Mouse (Mus musculus) MEL (cell line): ENCODE data around the gene Kdm3a. TPM values are rescaled to one million over a fixed set of nuclear protein-coding genes. Genes with fewer than 3 reads are reported as not detected.

Source experiments
- DNase-seq: peaks from one replicate; pipeline ENCODE4 v3.0.0; 2011; ENCODE audit warnings: low read depth, low spot score
- H3K27ac ChIP-seq: 2 replicates; pipeline ENCODE4 v1.5.1; 2012; ENCODE audit warnings: low read depth, mild to moderate bottlenecking, control low read depth, low read length, moderate library complexity; ENCODE audit not compliant: control insufficient read depth
- H3K27me3 ChIP-seq, 2 experiments: fragments of 150-350 bp in 1 of 2; sonication (generic) in 1 of 2; 2 replicates each; pipeline ENCODE4 v1.6.1; 2012; ENCODE audit warnings: low read length in 2 of 2, mild to moderate bottlenecking in 2 of 2, improper control_type of control experiment in 1 of 2, moderate library complexity in 1 of 2; ENCODE audit not compliant: insufficient read depth in 2 of 2, control insufficient read depth in 1 of 2
- H3K36me3 ChIP-seq, 2 experiments: 2 replicates each; pipeline ENCODE4 v1.6.1; 2012 to 2014; ENCODE audit warnings: low read length in 2 of 2, improper control_type of control experiment in 1 of 2, inconsistent platforms in 1 of 2, mild to moderate bottlenecking in 1 of 2; ENCODE audit not compliant: insufficient read depth in 2 of 2, control insufficient read depth in 1 of 2
- H3K4me1 ChIP-seq, 2 experiments: fragments of 150-350 bp in 1 of 2; sonication (generic) in 1 of 2; 2 replicates each; pipeline ENCODE4 v1.6.1; 2012; ENCODE audit warnings: low read length in 2 of 2, improper control_type of control experiment in 1 of 2, mild to moderate bottlenecking in 1 of 2; ENCODE audit not compliant: insufficient read depth in 2 of 2, control insufficient read depth in 1 of 2
- H3K4me3 ChIP-seq, 2 experiments: fragments of 150-350 bp in 1 of 2; sonication (generic) in 1 of 2; 2 replicates each; pipeline ENCODE4 v1.5.1; 2012; ENCODE audit warnings: low read depth in 2 of 2, low read length in 2 of 2, mild to moderate bottlenecking in 2 of 2, moderate library complexity in 2 of 2, control low read depth in 1 of 2, improper control_type of control experiment in 1 of 2; ENCODE audit not compliant: control insufficient read depth in 1 of 2, insufficient read depth in 1 of 2
- H3K79me2 ChIP-seq: 2 replicates; pipeline ENCODE4 v1.6.1; 2012; ENCODE audit warnings: mild to moderate bottlenecking, low read length, moderate library complexity; ENCODE audit not compliant: control insufficient read depth, poor library complexity, insufficient read depth
- H3K9ac ChIP-seq: 2 replicates; pipeline ENCODE4 v1.6.1; 2012; ENCODE audit warnings: low read depth, mild to moderate bottlenecking, control low read depth, low read length, moderate library complexity; ENCODE audit not compliant: control insufficient read depth, poor library complexity, severe bottlenecking
- H3K9me3 ChIP-seq: fragments of 150-350 bp; sonication (generic); replicated peaks from 2 replicates; pipeline ENCODE4 v1.6.1; 2012; ENCODE audit warnings: mild to moderate bottlenecking, low read length, improper control_type of control experiment, moderate library complexity; ENCODE audit not compliant: insufficient read depth
- CHD2 ChIP-seq: IDR thresholded peaks from 2 replicates; pipeline ENCODE4 v1.6.1; 2011; ENCODE audit warnings: low read length, improper control_type of control experiment
- CTCF ChIP-seq, 3 experiments: IDR thresholded peaks in 2 of 3; conservative IDR thresholded peaks in 1 of 3; 2 replicates each; pipeline ENCODE4 v1.5.1; 2011 to 2012; ENCODE audit warnings: low read length in 3 of 3, low read depth in 2 of 3, mild to moderate bottlenecking in 2 of 3, improper control_type of control experiment in 1 of 3, inconsistent platforms in 1 of 3, mixed read lengths in 1 of 3, moderate library complexity in 1 of 3; ENCODE audit not compliant: control insufficient read depth in 1 of 3, insufficient read depth in 1 of 3, poor library complexity in 1 of 3, severe bottlenecking in 1 of 3
- E2F4 ChIP-seq: IDR thresholded peaks from 2 replicates; pipeline ENCODE4 v1.6.1; 2011; ENCODE audit warnings: low read depth, low read length, improper control_type of control experiment, borderline replicate concordance
- ELF1 ChIP-seq: IDR thresholded peaks from 2 replicates; pipeline ENCODE4 v1.6.1; 2014; ENCODE audit warnings: low read depth, mild to moderate bottlenecking, inconsistent platforms, low read length, improper control_type of control experiment, moderate library complexity
- EP300 ChIP-seq, 2 experiments: IDR thresholded peaks; 2 replicates each; pipeline ENCODE4 v1.6.1; 2011; ENCODE audit warnings: improper control_type of control experiment in 2 of 2, low read length in 2 of 2, low read depth in 1 of 2, mild to moderate bottlenecking in 1 of 2
- ETS1 ChIP-seq: IDR thresholded peaks from 2 replicates; pipeline ENCODE4 v1.6.1; 2012; ENCODE audit warnings: low read depth, mild to moderate bottlenecking, inconsistent platforms, low read length, improper control_type of control experiment, moderate library complexity
- GABPA ChIP-seq: IDR thresholded peaks from 2 replicates; pipeline ENCODE4 v1.6.1; 2012; ENCODE audit warnings: low read depth, mild to moderate bottlenecking, inconsistent platforms, low read length, improper control_type of control experiment, moderate library complexity
- GATA1 ChIP-seq: IDR thresholded peaks from 2 replicates; pipeline ENCODE4 v1.6.1; 2011; ENCODE audit warnings: low read depth, low read length, improper control_type of control experiment
- HCFC1 ChIP-seq: IDR thresholded peaks from 2 replicates; pipeline ENCODE4 v1.6.1; 2012; ENCODE audit warnings: low read depth, mild to moderate bottlenecking, inconsistent platforms, low read length, improper control_type of control experiment, moderate library complexity
- JUND ChIP-seq: IDR thresholded peaks from 2 replicates; pipeline ENCODE4 v1.6.1; 2011; ENCODE audit warnings: low read depth, mild to moderate bottlenecking, improper control_type of control experiment, low read length
- KAT2A ChIP-seq: conservative IDR thresholded peaks from 2 replicates; pipeline ENCODE4 v1.6.1; 2012; ENCODE audit warnings: low read depth, low read length, improper control_type of control experiment, inconsistent platforms
- MAFK ChIP-seq: IDR thresholded peaks from 2 replicates; pipeline ENCODE4 v1.6.1; 2011; ENCODE audit warnings: low read depth, mild to moderate bottlenecking, low read length, improper control_type of control experiment, borderline replicate concordance
- MAZ ChIP-seq: IDR thresholded peaks from 2 replicates; pipeline ENCODE4 v1.6.1; 2012; ENCODE audit warnings: low read depth, mild to moderate bottlenecking, inconsistent platforms, low read length, improper control_type of control experiment
- MXI1 ChIP-seq: IDR thresholded peaks from 2 replicates; pipeline ENCODE4 v1.6.1; 2011; ENCODE audit warnings: mild to moderate bottlenecking, low read depth, low read length, improper control_type of control experiment
- MYB ChIP-seq: IDR thresholded peaks from 2 replicates; pipeline ENCODE4 v1.6.1; 2011; ENCODE audit warnings: mild to moderate bottlenecking, low read depth, low read length, improper control_type of control experiment
- MYC ChIP-seq: IDR thresholded peaks from 2 replicates; pipeline ENCODE4 v1.6.1; 2011; ENCODE audit warnings: low read depth, mild to moderate bottlenecking, low read length, improper control_type of control experiment, moderate library complexity
- NELFE ChIP-seq: IDR thresholded peaks from 2 replicates; pipeline ENCODE4 v1.6.1; 2011; ENCODE audit warnings: low read depth, low read length, improper control_type of control experiment
- POLR2A ChIP-seq, 2 experiments: IDR thresholded peaks; 2 replicates each; pipeline ENCODE4 v1.6.1; 2011 to 2012; ENCODE audit warnings: low read length in 2 of 2, mild to moderate bottlenecking in 2 of 2, control low read depth in 1 of 2, improper control_type of control experiment in 1 of 2, low read depth in 1 of 2, moderate library complexity in 1 of 2; ENCODE audit not compliant: control insufficient read depth in 1 of 2, insufficient read depth in 1 of 2, poor library complexity in 1 of 2
- POLR2AphosphoS2 ChIP-seq: IDR thresholded peaks from 2 replicates; pipeline ENCODE4 v1.6.1; 2011; ENCODE audit warnings: low read length, improper control_type of control experiment
- POLR2AphosphoS5 ChIP-seq: IDR thresholded peaks from 2 replicates; pipeline ENCODE4 v1.6.1; 2012; ENCODE audit warnings: low read depth, borderline replicate concordance, mild to moderate bottlenecking, inconsistent platforms, low read length, moderate library complexity, mixed read lengths
- SIN3A ChIP-seq: IDR thresholded peaks from 2 replicates; pipeline ENCODE4 v1.6.1; 2012; ENCODE audit warnings: low read length, improper control_type of control experiment, inconsistent platforms
- SMC3 ChIP-seq: IDR thresholded peaks from 2 replicates; pipeline ENCODE4 v1.6.1; 2011; ENCODE audit warnings: low read depth, low read length, improper control_type of control experiment
- TAL1 ChIP-seq: IDR thresholded peaks from 2 replicates; pipeline ENCODE4 v1.6.1; 2012; ENCODE audit warnings: mild to moderate bottlenecking, inconsistent platforms, low read length, moderate library complexity, mixed read lengths
- TBP ChIP-seq: IDR thresholded peaks from 2 replicates; pipeline ENCODE4 v1.8.0; 2011; ENCODE audit warnings: low read depth, low read length, improper control_type of control experiment
- TCF12 ChIP-seq: IDR thresholded peaks from 2 replicates; pipeline ENCODE4 v1.6.1; 2014; ENCODE audit warnings: low read depth, mild to moderate bottlenecking, inconsistent platforms, low read length, improper control_type of control experiment, moderate library complexity
- USF1 ChIP-seq: IDR thresholded peaks from 2 replicates; pipeline ENCODE4 v1.6.1; 2014; ENCODE audit warnings: low read depth, mild to moderate bottlenecking, inconsistent platforms, low read length, improper control_type of control experiment, moderate library complexity
- ZC3H11A ChIP-seq: IDR thresholded peaks from 2 replicates; pipeline ENCODE4 v1.6.1; 2012; ENCODE audit warnings: low read depth, mild to moderate bottlenecking, inconsistent platforms, low read length, improper control_type of control experiment
- ZKSCAN1 ChIP-seq: IDR thresholded peaks from 2 replicates; pipeline ENCODE4 v1.6.1; 2012; ENCODE audit warnings: low read depth, mild to moderate bottlenecking, inconsistent platforms, low read length, improper control_type of control experiment, moderate library complexity
- ZMIZ1 ChIP-seq: IDR thresholded peaks from 2 replicates; pipeline ENCODE4 v1.6.1; 2012; ENCODE audit warnings: low read depth, mild to moderate bottlenecking, inconsistent platforms, low read length, improper control_type of control experiment, moderate library complexity
- polyA plus RNA-seq, 2 experiments: library from polyadenylated mRNA; stranded (reverse) in 1 of 2; unstranded in 1 of 2; fragments of >175 nt in 1 of 2; fragments of >200 nt in 1 of 2; gene quantifications; 2 replicates each; pipeline versions ENCODE4 v1.2.1 to v1.2.4; 2012; ENCODE audit warnings: low replicate concordance in 2 of 2, low read depth in 1 of 2; ENCODE audit not compliant: insufficient read length in 2 of 2, insufficient read depth in 1 of 2, missing spikeins in 1 of 2
- total RNA-seq: library from RNA; depleted of rRNA; stranded (reverse); fragments of 300-350 nt; gene quantifications from 2 replicates; pipeline ENCODE4 v1.2.3, GENCODE M21; 2012

The Kdm3a gene
- total and polyA plus RNA-seq, 3 experiments: 14.4 to 35.5 TPM; not detected in 1

DNA sequence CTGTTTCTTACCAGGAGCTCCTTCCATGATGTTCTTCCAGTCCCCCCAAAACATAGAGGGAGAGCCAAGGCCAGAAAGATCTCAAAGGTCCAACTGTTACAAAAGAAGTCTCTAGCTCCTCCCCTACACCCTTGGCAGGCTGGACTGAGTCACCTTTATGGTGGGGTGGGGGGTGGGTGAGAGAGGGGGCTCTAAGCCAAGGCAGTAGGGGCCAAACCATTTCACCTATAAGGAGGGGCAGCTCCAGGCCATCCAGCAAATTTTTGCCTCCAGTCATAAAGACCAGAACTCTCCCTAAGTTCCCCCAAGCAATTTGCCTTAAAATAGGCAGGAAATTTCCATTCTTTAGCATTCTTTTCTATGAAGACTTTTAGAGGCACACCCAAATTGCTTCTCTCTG is 23.8 kb downstream of the Kdm3a start:
- Histone ChIP-seq H3K36me3 (peaks cover 17 to 70% of the 10 kb centered on the region in 2 experiments), H3K9me3 (no peaks in the 10 kb centered on the region), H3K4me3 (no peak overlapping the region), H3K9ac (no peak overlapping the region), H3K27me3 (no peaks in the 10 kb centered on the region), H3K4me1 (peaks cover 0 to 3% of the 10 kb centered on the region in 2 experiments; a peak in 1 of 4 replicates), H3K79me2 (no peaks in the 10 kb centered on the region), H3K27ac (no peak overlapping the region)
- DNase-seq: no peak
- TF ChIP-seq TCF12: no peak
- TF ChIP-seq POLR2AphosphoS2: no peak
- no peak for TF ChIP-seq E2F4
- TF ChIP-seq ZKSCAN1: no peak
- no peak for TF ChIP-seq CHD2
- TF ChIP-seq CTCF (IDR thresholded peaks at IDR 0.05 in 2 of 3, conservative IDR thresholded peaks at IDR 0.05 in 1 of 3; ENCODE audit: control insufficient read depth in 1 of 3, insufficient read depth in 1 of 3, low read depth in 2 of 3, low read length in 3 of 3, poor library complexity in 1 of 3, severe bottlenecking in 1 of 3): no peak
- no peak for TF ChIP-seq SIN3A
- no peak for TF ChIP-seq ELF1
- TF ChIP-seq MXI1: no peak
- TF ChIP-seq ETS1: no peak
- TF ChIP-seq MYB: no peak
- TF ChIP-seq MAFK: no peak
- no peak for TF ChIP-seq EP300 (IDR thresholded peaks at IDR 0.05; ENCODE audit: low read depth in 1 of 2, low read length in 2 of 2)
- no peak for TF ChIP-seq NELFE
- TF ChIP-seq TBP: no peak
- no peak for TF ChIP-seq GATA1
- TF ChIP-seq ZMIZ1: no peak
- no peak for TF ChIP-seq ZC3H11A
- TF ChIP-seq JUND: no peak
- no peak for TF ChIP-seq MYC
- TF ChIP-seq, all 39 proteins: peak for 0

DNA sequence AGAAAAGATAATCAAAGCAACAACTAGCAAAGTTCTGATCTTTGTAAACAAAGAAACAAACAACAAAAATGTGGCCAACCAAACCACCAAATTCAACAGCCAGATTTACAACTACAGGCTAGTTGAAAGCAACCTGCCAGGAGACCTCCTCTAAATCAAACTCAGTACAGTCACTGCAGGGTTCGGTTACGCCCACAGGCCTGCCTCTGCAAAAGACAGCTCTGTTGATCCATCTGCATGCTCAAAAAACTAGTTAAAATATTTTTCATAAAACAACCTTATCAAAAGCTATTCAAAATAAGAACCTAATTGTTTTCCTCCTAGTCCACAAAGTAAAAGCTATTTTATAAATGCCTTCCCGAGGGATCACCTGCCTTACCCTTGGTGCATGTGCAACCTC is 25.0 kb downstream of the Kdm3a start:
- Histone ChIP-seq H3K9me3 (no peaks in the 10 kb centered on the region), H3K36me3 (peaks cover 17 to 70% of the 10 kb centered on the region in 2 experiments), H3K9ac (no peak overlapping the region), H3K4me3 (no peak overlapping the region), H3K4me1 (peaks cover 0 to 3% of the 10 kb centered on the region in 2 experiments; a peak in 1 of 4 replicates), H3K27ac (no peak overlapping the region), H3K79me2 (no peaks in the 10 kb centered on the region), H3K27me3 (no peaks in the 10 kb centered on the region)
- TF ChIP-seq POLR2A (IDR thresholded peaks at IDR 0.05; ENCODE audit: control insufficient read depth in 1 of 2, insufficient read depth in 1 of 2, low read depth in 1 of 2, low read length in 2 of 2, poor library complexity in 1 of 2) (no peak), MXI1 (no peak), CHD2 (no peak), MYC (no peak), GABPA (no peak), TBP (no peak), TAL1 (no peak), KAT2A (no peak), USF1 (no peak), POLR2AphosphoS5 (no peak), CTCF (IDR thresholded peaks at IDR 0.05 in 2 of 3, conservative IDR thresholded peaks at IDR 0.05 in 1 of 3; ENCODE audit: control insufficient read depth in 1 of 3, insufficient read depth in 1 of 3, low read depth in 2 of 3, low read length in 3 of 3, poor library complexity in 1 of 3, severe bottlenecking in 1 of 3) (no peak), MAZ (no peak), HCFC1 (no peak), SMC3 (no peak)
- DNase-seq: no peak
